Mouse (Mus musculus): ENCODE data around the gene Il6.
"Not testable (repeated sequence)": the region's sequence is repeated elsewhere in the genome, so short reads cannot be mapped to it uniquely, and the experiment has no call there.

Gene Il6

GRCm38 (mm10) chr5:30012726-30013503 lies at the start of gene Il6:
Il6 (plus strand) TSS chr5:30013114.
- peak; percentile 2 for DNase-seq (ENCODE audit: low read depth)

- DNase-seq (ENCODE audit: low read depth) = no peak
Observed at GRCm38 (mm10) chr5:29963488-29963887, 49.4 kb upstream of the Il6 start.

GRCm38 (mm10) chr5:29970212-29970611 lies 42.7 kb upstream of the Il6 start:
- no peak for DNase-seq (ENCODE audit: low read depth)

DNA sequence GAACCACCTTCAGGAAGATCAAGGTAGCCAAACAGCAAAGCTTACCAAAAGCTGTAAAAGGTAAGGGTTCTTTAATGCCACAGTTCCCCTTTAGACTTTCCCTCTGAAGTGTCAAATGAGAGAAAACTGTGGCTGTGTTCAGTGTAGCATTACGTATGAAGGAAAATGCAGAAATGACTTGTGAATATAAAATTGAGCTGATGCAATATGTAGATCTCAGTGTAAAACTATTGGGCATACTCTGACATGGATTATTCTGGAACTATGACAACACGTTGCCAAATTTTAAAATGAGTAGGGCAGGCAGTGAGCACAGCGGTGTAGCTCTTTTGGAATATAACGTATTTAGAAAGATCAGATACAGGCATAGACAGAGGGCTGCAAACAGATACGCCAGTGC lies 40.1 kb upstream of the Il6 start:
- no peak for DNase-seq (ENCODE audit: low read depth)

DNA sequence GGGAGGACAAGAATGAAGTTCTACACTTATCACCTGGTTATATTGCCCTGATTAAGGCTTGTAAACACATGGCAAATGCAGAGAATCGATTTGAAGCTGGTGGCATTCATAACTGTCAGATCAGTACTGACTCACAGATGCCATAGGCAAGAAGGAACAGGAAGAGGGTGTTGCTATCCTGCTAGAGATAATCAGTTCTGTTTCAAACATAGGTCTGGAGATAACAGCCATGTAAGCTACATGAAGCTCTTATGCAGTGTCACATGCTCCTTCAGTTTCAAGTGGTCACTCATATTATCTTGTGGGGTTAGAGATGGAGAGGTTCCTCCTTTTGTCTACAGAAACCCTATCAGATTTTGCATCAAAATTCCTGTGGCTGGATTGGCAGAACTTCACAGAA lies 39.4 kb upstream of the Il6 start:
- no peak for DNase-seq (ENCODE audit: low read depth)

DNA sequence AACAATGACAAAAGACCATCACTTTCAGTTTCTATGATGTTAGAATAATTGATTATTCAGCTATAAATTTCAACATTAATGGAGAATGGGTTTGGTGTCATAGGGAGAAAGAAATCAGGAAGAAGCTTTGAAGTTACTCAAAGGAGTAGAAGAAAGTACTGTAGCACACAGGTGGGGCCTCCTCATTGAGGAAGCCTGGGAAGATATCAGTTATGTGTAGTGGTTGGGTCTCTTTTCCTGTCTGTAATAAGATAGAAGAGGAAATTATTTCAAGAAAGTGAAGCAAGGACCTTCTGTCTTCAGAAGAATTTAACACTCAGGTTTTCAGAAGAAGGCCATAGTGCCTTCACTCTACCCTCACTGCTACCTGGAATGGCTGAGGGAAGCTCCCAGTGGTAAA lies 38.8 kb upstream of the Il6 start:
- DNase-seq (ENCODE audit: low read depth) = no peak

GRCm38 (mm10) chr5:29993583-29993982 lies 19.3 kb upstream of the Il6 start:
- DNase-seq (ENCODE audit: low read depth) = no peak

- DNase-seq (ENCODE audit: low read depth) = no peak
Observed at GRCm38 (mm10) chr5:29994344-29994743, 18.6 kb upstream of the Il6 start.

DNA sequence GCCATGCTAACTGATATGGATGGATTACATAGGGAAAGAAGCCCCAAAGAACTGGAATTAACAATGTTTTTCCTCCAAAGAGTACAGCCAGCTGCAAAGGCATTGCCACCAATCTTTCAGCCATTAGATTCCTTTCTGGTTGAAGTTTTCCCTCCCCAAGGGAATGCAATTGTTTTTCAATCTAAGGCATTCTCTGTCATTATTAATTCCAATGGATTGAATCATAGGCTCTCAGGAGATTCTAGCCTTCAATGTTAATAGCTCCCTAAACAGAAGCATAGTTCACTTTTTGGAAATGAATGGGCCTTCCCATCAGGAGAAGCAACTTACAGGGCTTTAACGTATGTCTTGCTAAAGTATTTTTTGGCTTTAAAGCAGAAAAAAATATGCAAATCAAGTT lies 15.6 kb upstream of the Il6 start:
- DNase-seq (ENCODE audit: low read depth) = no peak

DNA sequence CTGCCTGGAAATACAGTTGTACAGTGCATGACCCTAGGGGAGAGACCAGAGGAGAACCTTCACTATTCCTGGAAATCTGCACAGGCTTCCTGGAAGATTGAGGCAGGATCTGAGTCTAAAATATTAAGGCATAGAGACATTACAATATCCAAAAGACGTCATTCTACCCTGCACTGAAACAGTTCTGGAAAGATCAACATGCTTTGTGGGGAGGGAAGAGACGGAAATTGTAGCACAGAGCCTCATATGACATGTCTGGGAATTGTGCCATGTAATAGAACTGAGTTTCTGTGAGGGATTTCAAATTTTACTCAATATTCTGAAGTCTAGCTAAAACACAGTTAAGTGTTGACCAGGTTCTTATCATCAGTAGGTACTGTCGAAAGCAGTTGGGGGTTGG lies 12.0 kb upstream of the Il6 start:
- no peak for DNase-seq (ENCODE audit: low read depth)

DNA sequence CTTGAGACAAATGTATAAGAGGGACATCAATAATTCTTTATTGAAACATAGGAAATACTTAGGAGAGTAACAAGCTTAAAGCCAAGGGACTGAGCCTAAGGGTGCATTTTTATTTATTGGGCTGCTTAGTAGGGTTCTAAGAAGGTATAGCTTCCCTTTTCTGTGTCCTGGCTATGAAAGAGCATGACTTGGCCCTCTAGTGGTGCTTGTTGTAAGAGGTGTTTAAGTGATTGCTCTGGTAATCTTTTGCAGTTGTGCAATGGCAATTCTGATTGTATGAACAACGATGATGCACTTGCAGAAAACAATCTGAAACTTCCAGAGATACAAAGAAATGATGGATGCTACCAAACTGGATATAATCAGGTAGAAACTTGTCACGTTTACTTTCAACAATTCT lies 1.7 kb downstream of the Il6 start:
- DNase-seq (ENCODE audit: low read depth) = peak; percentile 14

GRCm38 (mm10) chr5:30035862-30036261 lies 22.9 kb downstream of the Il6 start:
- DNase-seq (ENCODE audit: low read depth) = not testable (repeated sequence)

DNA sequence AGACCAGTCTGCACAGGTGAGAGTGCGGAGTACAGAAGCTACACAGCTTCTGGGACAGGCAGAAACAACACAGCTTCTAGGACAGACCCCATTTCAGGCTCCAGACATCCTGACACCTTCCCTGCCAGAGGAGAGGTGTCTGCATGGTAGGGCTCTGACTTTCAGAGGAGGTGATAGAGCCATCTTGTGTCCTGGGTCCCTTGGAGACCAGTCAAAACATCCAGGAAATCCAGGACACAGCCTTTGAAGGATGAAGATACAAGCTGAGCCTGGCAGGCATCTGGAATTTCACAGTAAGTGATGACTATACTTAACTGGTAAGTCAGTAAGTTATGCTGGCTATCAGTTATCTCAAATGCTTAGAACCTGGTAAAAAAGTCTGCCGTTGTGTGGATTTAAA lies 24.2 kb downstream of the Il6 start:
- DNase-seq (ENCODE audit: low read depth) = not testable (repeated sequence)

DNA sequence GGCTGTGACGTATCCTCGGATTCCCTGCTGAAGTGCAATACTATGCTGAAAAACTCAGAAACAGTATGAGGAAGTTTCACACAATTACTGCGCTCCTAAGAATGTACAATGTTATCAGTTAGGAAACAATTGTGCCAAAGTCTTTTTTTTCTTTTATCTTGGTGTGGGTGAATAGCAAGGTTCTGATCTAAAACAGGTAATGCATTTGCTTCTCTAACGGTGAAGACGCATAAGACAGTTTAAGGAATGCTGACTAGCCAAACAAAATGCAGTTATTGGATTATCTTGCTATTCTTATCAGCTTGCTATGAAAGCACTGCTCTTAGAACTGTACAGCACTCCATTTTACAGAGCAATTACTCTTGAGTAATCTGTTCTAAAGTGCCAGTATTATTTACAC lies 26.4 kb downstream of the Il6 start:
- DNase-seq (ENCODE audit: low read depth) = not testable (repeated sequence)

GRCm38 (mm10) chr5:30039841-30040240 lies 26.9 kb downstream of the Il6 start:
- DNase-seq (ENCODE audit: low read depth) = not testable (repeated sequence)

DNA sequence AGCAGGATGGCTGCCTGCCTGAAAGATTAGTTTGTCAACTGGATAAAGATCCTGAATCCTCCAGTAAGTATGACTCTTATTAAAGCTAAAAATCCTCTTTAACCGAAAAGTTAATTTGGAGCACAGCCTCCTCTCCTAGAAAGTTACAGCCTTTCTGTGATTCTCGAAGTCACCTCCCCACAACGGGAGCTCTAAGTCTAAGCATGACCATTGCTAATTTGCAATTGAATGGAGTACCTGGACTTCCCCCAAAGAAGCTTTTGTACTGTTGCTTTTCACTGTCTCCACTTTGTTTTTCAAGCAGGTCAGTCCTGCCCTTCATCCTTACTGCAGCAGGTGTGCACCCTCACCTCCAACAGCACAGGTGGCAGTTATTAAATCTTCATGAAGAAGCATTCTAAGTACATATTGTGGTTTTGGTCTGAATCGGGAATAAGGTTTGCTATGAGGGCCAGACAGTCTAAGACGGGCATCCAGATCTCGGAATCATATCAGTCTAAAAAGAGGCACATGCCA lies 45.4 kb downstream of the Il6 start:
- DNase-seq (ENCODE audit: low read depth) = no peak

DNA sequence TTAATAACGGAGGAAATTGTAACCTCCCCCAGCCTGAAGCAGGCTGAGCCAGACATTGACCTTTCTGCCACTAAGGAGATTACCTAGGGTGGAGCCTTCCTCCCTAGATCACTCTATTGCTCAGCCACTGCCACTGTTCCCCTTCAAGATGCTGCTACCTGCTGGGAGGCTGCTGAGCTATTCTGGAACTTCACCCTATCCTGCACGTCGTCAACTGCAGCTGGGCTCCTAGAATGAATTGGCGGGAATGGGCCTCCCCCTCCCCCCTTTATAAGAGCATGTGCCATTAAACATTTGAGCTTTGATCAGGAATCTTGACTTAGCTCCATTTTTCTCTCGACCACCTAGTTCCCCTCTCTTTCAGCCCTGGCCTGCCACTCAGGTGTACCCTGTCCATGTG lies 46.7 kb downstream of the Il6 start:
- not testable (repeated sequence) for DNase-seq (ENCODE audit: low read depth)

DNA sequence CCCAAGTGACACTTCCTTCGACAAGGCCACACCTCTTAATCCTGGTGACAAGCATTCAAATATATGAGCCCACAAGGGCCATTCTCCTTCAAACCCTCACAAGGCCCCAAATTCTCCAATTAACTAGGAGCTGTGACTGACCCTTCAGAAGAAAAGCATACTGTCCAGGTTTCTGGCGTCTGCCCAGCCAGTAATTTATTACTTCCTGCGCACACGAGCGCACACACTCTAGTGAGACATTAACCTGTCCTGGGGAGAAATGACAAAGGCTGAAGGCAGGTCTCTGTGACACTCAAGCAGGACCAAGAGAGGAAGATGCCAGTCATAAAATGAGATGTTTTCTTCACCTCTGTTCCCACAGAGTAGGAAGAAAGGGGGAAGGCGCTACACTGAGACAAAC lies 54.8 kb downstream of the Il6 start:
- DNase-seq (ENCODE audit: low read depth) = no peak
